Mouse (Mus musculus): ENCODE measurements at regions not wholly inside any gene's neighbourhood (a gene's known extent, or its start where the extent isn't known, plus 50 kb on each side); places are given as distances from the start of the nearest gene placed in this dataset.
"Not testable (repeated sequence)": the region's sequence is repeated elsewhere in the genome, so short reads cannot be mapped to it uniquely, and the experiment has no call there.

DNA sequence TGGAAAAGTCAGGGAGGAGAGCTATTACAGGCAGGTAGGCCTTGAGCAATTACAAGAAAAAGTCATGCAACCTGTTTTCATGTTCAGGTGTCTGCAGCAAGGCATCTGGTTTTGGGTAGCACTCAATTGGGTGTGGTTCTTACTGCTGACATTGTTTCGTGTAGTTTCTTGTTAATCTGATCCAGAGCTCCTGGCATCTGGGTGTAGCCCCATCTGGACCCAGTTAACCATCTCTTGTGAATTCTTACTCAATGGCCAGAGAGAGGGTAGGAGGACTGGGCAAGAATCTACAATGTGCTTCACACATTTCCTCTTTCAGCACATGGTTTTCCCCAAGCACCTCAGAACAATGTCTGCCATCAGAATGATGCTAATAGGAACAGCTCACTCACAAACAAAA is 108.0 kb upstream of the Trabd2b start:
- TF ChIP-seq CTCF, POLR2A (IDR thresholded peaks at IDR 0.05; ENCODE audit: extremely low read depth, insufficient read depth, low read length): not testable (repeated sequence)

Data from cortical plate, adult 2 months (tissue).